Mouse (Mus musculus) bone marrow macrophage, adult 2 months (primary cell): Measurements from ENCODE around the gene Skap1.

Experiments
- CTCF ChIP-seq: IDR thresholded peaks from 2 replicates; pipeline ENCODE4 v1.5.1; 2012; ENCODE audit warnings: low read depth, mild to moderate bottlenecking, low read length, moderate library complexity
- POLR2A ChIP-seq: IDR thresholded peaks from 2 replicates; pipeline ENCODE4 v1.6.1; 2012; ENCODE audit warnings: mild to moderate bottlenecking, low read depth, low read length, borderline replicate concordance

GRCm38 (mm10) chr11:96718609-96719008 is 254.2 kb downstream of the Skap1 start:
- TF ChIP-seq CTCF (no peak), POLR2A (no peak)
